Mouse (Mus musculus) mouse trophoblast stem cell (cell line): Measurements from ENCODE around the gene Cdk8.

Experiments
- in situ Hi-C, 2 experiments: fragments of 300-500 bp; cut with MseI, MboI; formaldehyde crosslinking; loops; 2 replicates in 1 of 2; 3 replicates in 1 of 2; pipeline ENCODE4 v1.15.1; 2025

Gene Cdk8

DNA sequence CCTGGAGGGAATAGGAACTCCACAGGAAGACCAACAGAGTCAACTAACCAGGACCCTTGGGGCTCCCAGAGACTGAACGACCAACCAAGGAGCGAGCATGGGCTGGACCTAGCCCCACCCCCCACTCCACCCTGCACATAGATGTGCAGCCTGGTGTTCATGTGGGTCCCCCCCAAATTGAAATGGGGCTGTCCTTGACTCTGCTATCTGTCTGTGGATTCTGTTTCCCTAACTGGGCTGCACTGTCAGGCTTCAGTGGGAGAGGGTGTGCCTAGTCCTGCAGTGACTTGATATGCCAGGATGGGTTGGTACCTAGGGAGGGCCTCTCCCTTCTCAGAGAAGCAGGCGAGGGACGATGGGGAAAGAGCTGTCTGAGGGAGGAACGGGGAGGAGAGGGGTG, 85.3 kb downstream of the Cdk8 start:
- in situ Hi-C loops, result no loop called here

DNA sequence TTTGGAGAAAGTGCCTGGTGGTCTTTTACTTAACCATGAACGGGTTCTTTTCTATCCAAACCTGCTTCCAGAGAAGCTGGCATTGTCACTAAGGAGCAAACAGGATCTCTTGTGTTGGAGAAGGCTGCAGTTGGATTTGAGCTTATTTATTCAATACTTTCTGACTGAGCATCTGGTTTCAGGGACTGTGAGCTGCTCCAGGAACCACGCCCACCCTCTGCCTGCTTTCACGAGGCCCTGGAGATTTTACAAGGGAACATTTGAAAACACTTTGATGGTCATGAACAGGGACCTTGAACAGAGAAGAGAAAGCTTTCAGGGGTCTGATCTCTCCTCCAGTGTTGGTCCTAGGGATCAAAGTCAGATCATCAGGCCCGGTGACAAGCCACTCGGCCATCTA, 87.0 kb downstream of the Cdk8 start:
- in situ Hi-C loops, result no loop called here

DNA sequence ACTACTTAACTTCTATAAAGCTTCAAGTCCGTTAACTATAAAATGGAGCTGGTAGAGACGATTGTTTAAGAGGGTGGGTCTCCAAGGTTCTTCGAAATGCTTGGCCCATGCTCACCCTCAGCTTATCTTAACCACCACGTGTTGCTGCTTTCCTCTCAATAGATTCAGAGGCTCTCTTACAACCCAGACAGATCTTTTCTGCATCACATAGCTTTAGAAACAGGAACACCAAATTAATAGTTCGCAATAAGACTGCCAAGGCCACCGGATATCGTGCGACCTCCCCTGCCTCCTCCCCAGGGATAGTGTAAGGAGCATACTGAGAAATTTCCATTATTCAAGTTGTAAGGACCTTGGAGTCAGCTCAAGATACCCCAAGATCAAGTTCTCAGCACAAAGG, 87.4 kb downstream of the Cdk8 start:
- in situ Hi-C loops, result no loop called here

DNA sequence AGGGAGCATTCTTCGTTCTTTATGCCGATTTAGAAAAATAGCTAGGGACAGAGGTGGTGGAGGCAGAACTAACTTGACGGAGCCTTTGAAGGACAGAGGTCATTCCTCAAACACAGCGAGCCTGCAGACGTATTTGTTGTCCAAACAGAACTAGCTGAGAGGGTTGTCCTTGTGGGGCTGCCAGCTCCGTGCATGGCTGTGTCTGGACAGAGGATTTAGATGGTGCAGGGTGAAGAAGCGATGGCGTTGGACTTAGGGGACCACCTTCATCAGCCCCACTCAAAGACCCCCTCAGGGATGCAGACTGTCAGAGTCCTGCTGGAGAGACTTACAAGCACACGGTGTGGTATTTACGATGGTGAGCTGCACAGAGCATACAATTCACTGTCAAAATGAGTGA, 97.9 kb downstream of the Cdk8 start:
- in situ Hi-C loops, result no loop called here

DNA sequence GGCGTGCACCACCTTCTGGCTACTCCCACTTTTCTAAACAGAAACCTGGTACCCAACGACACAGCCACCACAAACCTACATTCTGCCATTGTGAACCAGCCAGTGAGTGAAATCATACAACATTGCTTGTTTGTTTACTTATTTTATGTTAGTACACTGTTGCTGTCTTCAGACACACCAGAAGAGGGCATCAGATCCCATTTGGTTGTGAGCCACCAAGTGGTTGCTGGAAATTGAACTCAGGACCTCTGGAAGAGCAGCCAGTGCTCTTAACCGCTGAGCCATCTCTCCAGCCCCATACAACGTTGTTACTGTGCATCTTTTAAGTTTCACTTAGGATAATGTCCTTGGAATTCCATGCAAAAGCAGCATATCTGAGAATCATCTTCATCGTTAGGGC, 98.5 kb downstream of the Cdk8 start:
- in situ Hi-C loops, result no loop called here

DNA sequence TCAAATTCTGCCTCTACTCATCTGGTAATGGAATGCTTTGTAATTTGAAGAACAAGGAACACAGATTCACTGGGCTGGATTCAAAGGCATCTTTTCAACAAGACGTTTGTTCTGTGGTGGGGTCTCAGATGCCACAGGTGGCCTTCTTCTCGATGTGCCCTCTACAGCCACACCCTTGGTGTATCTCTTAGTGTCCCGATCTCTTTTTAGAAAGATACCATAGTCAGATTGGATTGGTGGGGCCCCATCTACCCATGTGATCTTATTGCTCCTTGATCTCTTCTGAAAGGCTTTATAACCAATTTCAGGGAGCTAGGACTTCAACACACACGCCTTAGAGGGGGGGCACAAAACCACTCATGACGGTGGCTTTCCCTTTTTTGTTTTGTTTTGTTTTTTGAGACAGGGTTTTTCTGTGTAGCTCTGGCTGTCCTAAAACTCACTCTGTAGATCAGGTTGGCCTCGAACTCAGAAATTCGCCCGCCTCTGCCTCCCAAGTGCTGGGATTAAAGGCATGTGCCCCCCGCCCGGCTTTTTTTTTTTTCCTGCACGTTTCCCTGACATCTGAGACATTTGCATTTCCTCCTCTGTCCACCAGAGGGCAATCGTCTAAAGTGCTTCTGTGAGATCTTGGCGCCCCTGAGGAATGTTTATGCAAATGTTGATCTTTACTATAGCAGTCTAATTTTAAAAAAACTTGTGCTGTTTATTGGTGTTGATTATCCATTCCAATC, 99.2 kb downstream of the Cdk8 start:
- in situ Hi-C loops, result no loop called here

DNA sequence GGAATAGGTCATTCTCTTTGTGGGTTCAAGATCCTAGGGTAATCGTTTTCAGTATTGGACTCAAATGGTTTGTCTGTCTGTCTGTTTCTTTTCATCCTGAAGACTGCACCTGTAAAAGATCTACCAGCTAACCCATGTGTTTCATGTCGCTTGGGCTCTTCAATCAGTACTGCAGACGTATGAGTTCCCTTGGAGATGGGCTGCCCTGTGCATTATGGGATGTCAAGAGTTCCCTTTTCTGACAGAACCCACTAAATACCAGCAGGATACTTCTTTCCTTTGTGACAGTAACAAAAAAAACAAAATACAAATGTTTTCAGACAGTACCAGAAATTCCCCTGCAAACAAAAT, 99.7 kb downstream of the Cdk8 start:
- in situ Hi-C loops, result no loop called here

DNA sequence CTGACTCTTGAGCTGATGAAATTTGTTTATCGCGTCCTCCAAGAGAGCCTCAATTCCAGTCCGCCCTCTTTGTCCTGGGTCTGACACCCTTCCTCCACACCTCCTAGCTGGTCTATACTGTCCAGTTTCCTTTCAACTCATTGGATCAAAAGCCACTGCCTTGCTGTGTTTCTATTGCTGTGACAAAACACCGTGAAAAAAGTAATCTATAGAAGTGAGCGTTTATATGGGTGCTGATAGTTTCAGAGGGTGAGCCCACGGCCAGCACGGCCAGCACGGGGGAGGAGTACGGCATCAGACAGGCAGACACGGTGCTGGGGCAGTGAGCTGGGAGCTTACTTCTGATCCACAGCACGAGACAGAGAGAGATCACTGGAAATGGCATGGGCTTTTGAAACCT, 100.1 kb downstream of the Cdk8 start:
- in situ Hi-C loops, result no loop called here

DNA sequence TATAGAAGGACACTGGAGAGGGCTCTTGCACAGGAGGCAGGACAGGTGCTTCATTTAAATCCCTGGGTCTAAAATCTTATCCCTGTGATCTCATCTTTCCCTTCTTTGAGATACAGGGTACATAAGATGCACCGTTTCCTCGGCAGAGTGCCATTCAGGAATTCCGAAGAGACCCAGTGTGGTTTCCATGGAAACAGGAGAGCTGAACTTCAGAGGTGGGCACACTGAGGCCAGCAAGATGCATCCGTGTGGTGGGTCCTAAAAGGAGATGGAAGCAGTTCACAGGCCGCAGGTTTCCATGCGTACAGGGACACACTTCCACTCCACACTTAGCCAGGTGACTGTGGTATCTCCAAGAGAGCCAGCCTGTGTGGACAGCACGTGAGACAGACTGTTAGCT, 101.5 kb downstream of the Cdk8 start:
- in situ Hi-C loops, result no loop called here

DNA sequence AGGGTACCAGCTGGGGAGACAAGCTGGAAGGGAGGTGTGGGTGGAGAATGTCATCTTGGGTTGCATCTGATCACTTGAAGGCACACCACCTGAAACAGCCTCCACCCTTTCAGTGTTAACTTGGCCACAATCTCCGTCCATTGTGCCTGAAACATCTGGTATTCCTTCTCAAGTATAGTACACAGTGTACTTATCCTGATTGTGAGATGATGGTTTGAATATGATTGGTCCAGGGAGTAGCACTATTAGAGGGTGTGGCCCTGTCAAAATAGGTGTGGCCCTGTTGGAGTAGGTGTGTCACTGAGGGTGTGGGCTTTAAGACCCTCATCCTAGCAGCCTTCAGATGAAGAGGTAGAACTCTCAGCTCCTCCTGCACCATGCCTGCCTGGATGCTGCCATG, 103.4 kb downstream of the Cdk8 start:
- in situ Hi-C loops, result no loop called here

DNA sequence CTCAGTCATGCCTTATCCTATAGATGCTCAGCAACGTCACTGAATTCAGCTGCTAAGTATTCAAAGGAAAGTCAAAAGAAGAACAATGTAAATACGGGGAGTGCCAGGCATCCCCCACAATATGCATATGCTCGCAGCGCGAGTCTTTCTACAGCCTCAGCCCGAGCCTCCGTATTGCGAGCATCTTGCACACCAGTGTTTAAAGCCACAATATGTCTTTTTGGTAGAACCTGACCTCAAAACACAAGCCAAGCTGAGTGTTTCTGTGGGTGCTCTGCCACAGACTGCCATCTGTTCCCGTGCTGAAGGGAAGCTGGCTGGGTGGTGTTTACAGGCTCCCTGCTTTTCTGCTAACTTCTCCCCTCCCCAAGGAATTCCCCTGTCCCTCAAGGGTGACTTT, 107.0 kb downstream of the Cdk8 start:
- in situ Hi-C loops, result no loop called here

DNA sequence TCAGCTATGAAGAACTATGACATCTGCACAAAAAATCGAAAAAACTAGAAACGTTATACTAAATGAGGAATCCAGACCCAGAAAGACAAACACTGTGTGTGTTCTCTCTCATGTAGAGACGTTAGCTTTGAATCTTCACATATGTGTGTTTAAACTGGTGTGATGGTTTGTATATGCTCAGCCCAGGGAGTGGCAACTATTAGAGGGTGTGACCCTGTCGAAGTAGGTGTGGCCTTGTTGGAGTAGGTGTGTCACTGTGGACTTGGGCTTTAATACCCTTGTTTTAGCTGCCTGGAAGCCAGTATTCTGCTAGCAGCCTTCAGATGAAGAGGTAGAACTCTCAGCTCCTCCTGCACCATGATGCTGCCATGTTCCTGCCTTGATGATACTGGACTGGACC, 109.0 kb downstream of the Cdk8 start:
- in situ Hi-C loops, result no loop called here

DNA sequence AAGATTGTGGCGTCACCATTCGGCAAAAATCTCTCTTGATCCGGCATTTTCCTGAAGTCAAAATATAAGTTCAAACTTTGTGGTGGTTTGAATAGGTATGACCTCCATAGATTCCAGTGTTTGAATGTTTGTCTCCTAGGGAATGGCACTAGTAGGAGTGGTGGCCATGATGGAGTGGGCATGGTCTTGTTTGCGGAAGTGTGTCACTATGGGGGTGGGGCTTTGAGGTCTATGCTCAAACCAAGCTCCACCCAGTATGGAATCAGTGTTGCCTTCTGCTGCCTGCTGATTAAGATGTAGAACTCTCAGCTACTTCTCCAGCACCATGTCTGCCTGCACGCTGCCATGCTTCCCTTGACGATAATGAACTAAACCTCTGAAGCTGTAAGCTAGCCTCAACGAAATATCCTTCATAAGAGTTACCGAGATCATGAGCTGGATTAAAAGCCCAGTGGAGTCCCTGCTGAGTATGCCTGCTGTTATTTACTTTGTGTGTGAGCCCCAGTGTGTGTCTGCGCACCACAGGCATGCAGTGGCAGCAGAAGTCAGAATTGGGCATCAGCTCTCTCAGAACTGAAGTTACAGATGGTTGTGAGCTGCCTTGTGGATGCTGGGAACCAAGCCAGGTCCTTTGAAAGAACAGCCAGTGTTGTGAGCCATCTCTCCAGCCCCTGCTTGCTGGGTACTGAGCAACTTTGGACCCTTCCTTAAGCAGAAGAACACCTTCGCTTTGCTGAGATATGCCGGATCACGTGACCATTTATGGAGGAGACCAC, 114.1 kb downstream of the Cdk8 start:
- in situ Hi-C loops, result no loop called here

DNA sequence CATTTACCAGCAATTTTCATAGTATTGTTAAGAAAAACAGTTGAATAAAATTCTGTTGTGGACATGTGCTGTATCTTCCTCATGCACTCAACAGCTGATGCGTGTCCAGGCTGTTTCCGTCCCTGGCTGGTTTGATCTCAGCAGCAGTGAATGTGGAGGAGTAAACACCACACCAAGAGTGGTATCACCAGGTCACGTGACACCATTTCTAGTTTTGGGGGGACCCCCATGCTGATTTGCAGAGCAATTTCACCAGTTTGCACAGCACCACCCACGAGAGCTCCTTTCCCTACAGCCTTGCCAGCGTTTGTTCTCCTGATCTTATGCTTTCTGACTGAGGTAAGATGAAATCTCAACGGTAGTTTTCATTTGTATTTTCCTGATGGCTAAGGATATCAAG, 116.1 kb downstream of the Cdk8 start:
- in situ Hi-C loops, result no loop called here

DNA sequence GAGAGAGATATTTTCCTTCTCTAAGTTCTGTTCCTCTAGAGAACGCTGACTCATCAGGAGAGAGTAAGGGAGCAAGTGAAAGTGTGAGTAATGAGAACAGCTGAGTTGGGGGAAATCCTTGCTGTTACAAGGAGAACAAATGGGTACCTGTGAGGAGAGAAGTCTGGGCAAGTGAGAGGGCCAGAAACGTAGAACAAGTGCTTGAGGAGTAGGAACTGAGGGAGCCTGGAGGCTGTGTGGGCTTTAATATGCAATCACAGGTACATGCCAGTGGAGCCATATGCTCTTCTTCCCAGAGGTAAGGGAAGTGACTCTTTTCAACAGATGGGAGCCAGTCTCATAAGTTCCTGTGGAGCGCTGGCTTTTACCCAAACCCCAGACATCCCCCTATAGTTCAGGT, 118.2 kb downstream of the Cdk8 start:
- in situ Hi-C loops, result no loop called here

DNA sequence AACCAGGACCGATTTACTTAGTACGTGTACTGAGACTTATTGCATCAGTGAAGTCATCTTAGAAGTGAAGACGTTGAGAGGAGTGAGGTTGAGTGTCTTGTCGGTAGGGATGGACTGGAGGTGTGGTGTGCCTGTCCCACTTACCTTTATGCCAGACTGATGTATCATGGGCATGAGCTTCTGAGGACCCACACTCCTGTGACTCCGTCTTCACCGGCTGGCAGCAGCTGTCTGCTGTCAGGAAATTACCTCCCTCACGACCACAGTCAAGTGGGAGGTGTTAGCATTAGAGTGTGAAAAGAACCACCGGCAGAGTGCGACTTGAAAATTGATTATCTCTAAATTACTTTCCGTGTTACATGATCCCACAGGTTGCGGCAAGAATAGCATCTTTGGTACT, 119.8 kb downstream of the Cdk8 start:
- in situ Hi-C loops, result no loop called here

DNA sequence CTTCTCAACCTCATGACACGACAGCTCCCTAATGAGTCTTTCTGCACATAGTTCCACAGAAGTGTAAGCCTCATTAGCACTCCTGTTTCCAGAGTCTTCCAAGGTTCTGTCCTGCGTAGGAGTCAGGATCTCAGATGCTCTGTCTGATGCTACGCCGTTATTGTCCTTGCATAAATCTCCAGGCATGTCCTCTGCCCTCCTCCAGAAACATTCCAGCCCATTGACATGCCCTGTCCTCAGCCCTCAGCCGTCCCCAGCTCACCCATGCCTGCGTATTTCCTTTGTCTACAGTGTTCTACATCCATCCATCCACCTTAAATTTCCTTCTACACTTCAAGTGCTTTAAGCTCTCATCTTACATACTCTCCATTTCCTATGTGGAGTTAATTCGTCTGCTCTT, 121.0 kb downstream of the Cdk8 start:
- in situ Hi-C loops, result no loop called here
